Comparison of ENCODE assay signal across 27 mouse cellular contexts in genomic region chr6:22213813-22214212, GRCm38 (mm10).
DNase-seq lines count a peak whose midpoint lies in the region; ATAC-seq and TF ChIP-seq lines count a peak whose summit lies in the region.
"Had no signal": no experiment of that assay in that cellular context is flagged by ENCODE, and none has a peak within 500 bp of the region (broad histone marks: within the 10 kb centered on the region; RNA-seq: fewer than 3 reads in every experiment).

No protein-coding gene starts in this region.

- peaks cover 55% of the 10 kb centered on the region for H3K4me1 ChIP-seq in bone marrow macrophage, adult 2 months (ENCODE audit: control insufficient read depth, insufficient read depth, low read length)
- H3K4me1 ChIP-seq: embryonic facial prominence, embryonic 10.5 days had no signal

- ATAC-seq in hematopoietic stem cell, adult 5-6 weeks (replicated peaks in 1 of 2; ENCODE audit: insufficient read depth in 1 of 2, low FRiP score in 2 of 2, low TSS enrichment in 1 of 2, low read depth in 1 of 2, poor library complexity in 2 of 2, severe bottlenecking in 2 of 2): peak; percentile 28 to 31; a peak in 3 of 4 replicates
- ATAC-seq in inflammation-experienced regulatory T-cells, adult 6 months: no peak
- ATAC-seq: activated CD4-positive, CD25-positive, alpha-beta regulatory T cell, adult 4 months; CD4-positive, CD25-positive, alpha-beta regulatory T cell, adult 4 months; forebrain, embryonic 14.5 days; forebrain, postnatal 0 days; hindbrain, postnatal 0 days had no signal

- peak overlapping the region; percentile 41; the same call in 1 of the 2 replicates for H3K27ac ChIP-seq in bone marrow macrophage, adult 2 months (ENCODE audit: insufficient read depth, low read depth, low read length)
- H3K27ac ChIP-seq: embryonic facial prominence, embryonic 10.5 days; embryonic facial prominence, embryonic 13.5 days; heart, embryonic 15.5 days; hindbrain, embryonic 14.5 days; hindbrain, postnatal 0 days had no signal

- H3K4me3 ChIP-seq in bone marrow macrophage, adult 2 months (ENCODE audit: insufficient read depth, low read length): no peak overlapping the region
- H3K4me3 ChIP-seq: embryonic facial prominence, embryonic 10.5 days; embryonic facial prominence, embryonic 13.5 days; heart, embryonic 12.5 days; heart, embryonic 15.5 days had no signal

- no peak for TF ChIP-seq POLR2A in bone marrow macrophage, adult 2 months (IDR thresholded peaks at IDR 0.05; ENCODE audit: borderline replicate concordance, low read depth, low read length)

- no peak for TF ChIP-seq CTCF in bone marrow macrophage, adult 2 months (IDR thresholded peaks at IDR 0.05; ENCODE audit: low read depth, low read length)

- DNase-seq in 3T3-L1 (ENCODE audit: low read depth, low spot score): peak; percentile 69
- DNase-seq in naive thymus-derived CD4-positive, alpha-beta T cell, adult 2 months (ENCODE audit: low read depth): peak; percentile 2
- DNase-seq in kidney, postnatal 36 days: no peak
- no peak for DNase-seq in cerebellum, adult 9-11 months
- DNase-seq: adrenal gland, adult 8-10 months; adrenal gland, postnatal 25 days; cerebellum, adult 18-20 months; cerebellum, adult 9-10 months; cerebellum, postnatal 25 days; embryo, embryonic 11 days; forebrain, postnatal 0 days; gastrocnemius, postnatal 25 days; heart, adult 18-20 months; heart, postnatal 10 days; heart, postnatal 36 days had no signal

Comparison
In these comparisons a context has a peak if more than half of its experiments do, and no peak if none do; other contexts are left out.
1. DNase-seq: peak in 3T3-L1 (single experiment) and naive thymus-derived CD4-positive, alpha-beta T cell, adult 2 months (single experiment); none in kidney, postnatal 36 days (0 of 2) and cerebellum, adult 9-11 months (single experiment).